Mouse (Mus musculus): ENCODE data around the gene Glb1. TPM values are rescaled to one million over a fixed set of nuclear protein-coding genes. Genes with fewer than 3 reads are reported as not detected.

The Glb1 gene
- polyA plus RNA-seq, 1 experiment: 22.2 TPM

GRCm38 (mm10) chr9:114416646-114417517 is 16.0 kb downstream of the Glb1 start:
- no peak overlapping the region for H3K27ac ChIP-seq (ENCODE audit: insufficient read depth, low read length)
- H3K27me3 ChIP-seq (ENCODE audit: control insufficient read depth, insufficient read depth, low read length): no peaks in the 10 kb centered on the region
- DNase-seq: no peak
- TF ChIP-seq CTCF (IDR thresholded peaks at IDR 0.05; ENCODE audit: borderline replicate concordance, insufficient read depth, low read depth, low read length): no peak
- TF ChIP-seq POLR2A (IDR thresholded peaks at IDR 0.05; ENCODE audit: borderline replicate concordance, insufficient read depth, low read length): no peak
- no peak overlapping the region for H3K4me3 ChIP-seq (replicated peaks; ENCODE audit: insufficient read depth, low read depth, low read length)
- WGBS: 91% methylated on average over 21 of the region's 21 CpGs
- no peaks in the 10 kb centered on the region for H3K4me1 ChIP-seq (ENCODE audit: control insufficient read depth, insufficient read depth, low read length)

DNA sequence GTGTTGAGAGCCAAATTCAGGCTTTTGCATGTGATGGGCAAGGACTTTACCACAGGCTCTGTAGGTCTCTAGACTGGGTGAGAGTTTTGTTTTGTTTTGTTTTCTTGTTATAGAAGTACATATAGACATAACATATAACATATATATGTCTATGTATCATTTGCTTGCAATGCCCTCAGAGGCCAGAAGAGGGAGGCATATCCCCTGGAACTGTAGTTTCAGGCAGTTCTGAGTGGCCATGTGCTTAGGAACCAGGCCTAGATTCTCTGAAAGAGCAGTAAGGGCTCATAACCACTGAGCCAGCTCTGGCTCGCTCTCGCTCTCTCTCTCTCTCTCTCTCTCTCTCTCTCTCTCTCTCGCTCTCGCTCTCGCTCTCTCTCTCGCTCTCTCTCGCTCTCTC is 17.3 kb downstream of the Glb1 start:
- Histone ChIP-seq H3K4me3 (replicated peaks; ENCODE audit: insufficient read depth, low read depth, low read length) (no peak overlapping the region), H3K27me3 (ENCODE audit: control insufficient read depth, insufficient read depth, low read length) (no peaks in the 10 kb centered on the region), H3K4me1 (ENCODE audit: control insufficient read depth, insufficient read depth, low read length) (no peaks in the 10 kb centered on the region), H3K27ac (ENCODE audit: insufficient read depth, low read length) (no peak overlapping the region)
- no peak for DNase-seq
- WGBS: 81% methylated on average over 7 of the region's 7 CpGs
- no peak for TF ChIP-seq POLR2A (IDR thresholded peaks at IDR 0.05; ENCODE audit: borderline replicate concordance, insufficient read depth, low read length)
- peak; percentile 35; the same call in 1 of the 2 replicates for TF ChIP-seq CTCF (IDR thresholded peaks at IDR 0.05; ENCODE audit: borderline replicate concordance, insufficient read depth, low read depth, low read length)

GRCm38 (mm10) chr9:114420443-114420842 is 19.6 kb downstream of the Glb1 start:
- no peaks in the 10 kb centered on the region for H3K27me3 ChIP-seq (ENCODE audit: control insufficient read depth, insufficient read depth, low read length)
- WGBS: 87% methylated on average over 8 of the region's 8 CpGs
- DNase-seq: no peak
- no peak overlapping the region for H3K27ac ChIP-seq (ENCODE audit: insufficient read depth, low read length)
- H3K4me1 ChIP-seq (ENCODE audit: control insufficient read depth, insufficient read depth, low read length): no peaks in the 10 kb centered on the region
- no peak overlapping the region for H3K4me3 ChIP-seq (replicated peaks; ENCODE audit: insufficient read depth, low read depth, low read length)
- TF ChIP-seq POLR2A (IDR thresholded peaks at IDR 0.05; ENCODE audit: borderline replicate concordance, insufficient read depth, low read length): no peak
- no peak for TF ChIP-seq CTCF (IDR thresholded peaks at IDR 0.05; ENCODE audit: borderline replicate concordance, insufficient read depth, low read depth, low read length)

DNA sequence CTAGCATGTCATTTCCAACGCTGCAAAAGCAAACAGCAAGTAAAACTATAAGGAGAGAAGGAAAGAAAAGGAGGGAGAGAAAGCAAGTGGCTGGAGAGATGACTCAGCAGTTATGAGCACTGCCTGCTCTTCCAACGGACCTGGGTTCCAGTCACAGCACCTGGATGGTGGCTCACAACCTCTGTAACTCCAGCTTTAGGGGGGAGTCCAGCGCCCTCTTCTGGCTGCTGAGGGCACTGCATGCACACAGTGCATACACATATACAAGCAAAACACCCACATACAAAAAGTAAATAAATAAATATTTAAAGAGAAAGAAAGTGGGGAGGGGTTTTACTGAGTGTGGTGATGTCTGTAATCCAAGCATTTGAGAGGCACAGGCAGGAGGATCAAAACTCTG is 20.2 kb downstream of the Glb1 start:
- Histone ChIP-seq H3K27ac (ENCODE audit: insufficient read depth, low read length) (no peak overlapping the region), H3K4me1 (ENCODE audit: control insufficient read depth, insufficient read depth, low read length) (no peaks in the 10 kb centered on the region), H3K27me3 (ENCODE audit: control insufficient read depth, insufficient read depth, low read length) (no peaks in the 10 kb centered on the region), H3K4me3 (replicated peaks; ENCODE audit: insufficient read depth, low read depth, low read length) (no peak overlapping the region)
- no peak for DNase-seq
- WGBS: 77% methylated on average over 3 of the region's 3 CpGs
- no peak for TF ChIP-seq POLR2A (IDR thresholded peaks at IDR 0.05; ENCODE audit: borderline replicate concordance, insufficient read depth, low read length)
- TF ChIP-seq CTCF (IDR thresholded peaks at IDR 0.05; ENCODE audit: borderline replicate concordance, insufficient read depth, low read depth, low read length): peak; percentile 23; the same call in 1 of the 2 replicates

GRCm38 (mm10) chr9:114421797-114422196 is 20.9 kb downstream of the Glb1 start:
- H3K27me3 ChIP-seq (ENCODE audit: control insufficient read depth, insufficient read depth, low read length): no peaks in the 10 kb centered on the region
- no peak for DNase-seq
- 92% methylated on average over 7 of the region's 7 CpGs for WGBS
- no peaks in the 10 kb centered on the region for H3K4me1 ChIP-seq (ENCODE audit: control insufficient read depth, insufficient read depth, low read length)
- no peak overlapping the region for H3K4me3 ChIP-seq (replicated peaks; ENCODE audit: insufficient read depth, low read depth, low read length)
- H3K27ac ChIP-seq (ENCODE audit: insufficient read depth, low read length): no peak overlapping the region
- TF ChIP-seq CTCF (IDR thresholded peaks at IDR 0.05; ENCODE audit: borderline replicate concordance, insufficient read depth, low read depth, low read length): no peak
- no peak for TF ChIP-seq POLR2A (IDR thresholded peaks at IDR 0.05; ENCODE audit: borderline replicate concordance, insufficient read depth, low read length)

DNA sequence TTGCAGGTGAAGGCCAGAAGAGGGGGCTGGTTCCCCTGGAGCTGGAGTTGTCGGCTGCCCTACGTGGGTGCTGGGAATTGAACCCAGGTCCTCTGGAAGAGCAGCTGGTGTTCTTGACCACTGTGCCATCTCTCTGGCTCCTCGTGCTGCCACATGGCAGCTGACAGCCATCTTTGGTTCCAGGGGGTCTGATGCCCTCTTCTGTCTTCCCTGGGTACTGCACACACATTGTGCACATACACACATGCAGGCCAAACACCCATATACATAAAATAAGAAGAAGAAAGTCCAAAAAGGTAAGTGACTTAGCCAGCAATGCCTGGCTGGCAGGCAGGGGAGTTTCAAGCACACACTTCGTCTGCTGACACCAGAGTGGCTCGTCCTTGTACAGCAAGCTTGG is 24.7 kb downstream of the Glb1 start:
- Histone ChIP-seq H3K27me3 (ENCODE audit: control insufficient read depth, insufficient read depth, low read length) (no peaks in the 10 kb centered on the region), H3K27ac (ENCODE audit: insufficient read depth, low read length) (no peak overlapping the region), H3K4me3 (replicated peaks; ENCODE audit: insufficient read depth, low read depth, low read length) (no peak overlapping the region), H3K4me1 (ENCODE audit: control insufficient read depth, insufficient read depth, low read length) (no peaks in the 10 kb centered on the region)
- no peak for DNase-seq
- WGBS: 96% methylated on average over 5 of the region's 5 CpGs
- TF ChIP-seq CTCF (IDR thresholded peaks at IDR 0.05; ENCODE audit: borderline replicate concordance, insufficient read depth, low read depth, low read length) (no peak), POLR2A (IDR thresholded peaks at IDR 0.05; ENCODE audit: borderline replicate concordance, insufficient read depth, low read length) (no peak)

GRCm38 (mm10) chr9:114426201-114426600 is 25.3 kb downstream of the Glb1 start:
- WGBS: 96% methylated on average over 5 of the region's 5 CpGs
- Histone ChIP-seq H3K4me3 (replicated peaks; ENCODE audit: insufficient read depth, low read depth, low read length) (no peak overlapping the region), H3K27me3 (ENCODE audit: control insufficient read depth, insufficient read depth, low read length) (no peaks in the 10 kb centered on the region), H3K27ac (ENCODE audit: insufficient read depth, low read length) (no peak overlapping the region), H3K4me1 (ENCODE audit: control insufficient read depth, insufficient read depth, low read length) (no peaks in the 10 kb centered on the region)
- TF ChIP-seq POLR2A (IDR thresholded peaks at IDR 0.05; ENCODE audit: borderline replicate concordance, insufficient read depth, low read length): no peak
- peak; percentile 11; the same call in 1 of the 2 replicates for TF ChIP-seq CTCF (IDR thresholded peaks at IDR 0.05; ENCODE audit: borderline replicate concordance, insufficient read depth, low read depth, low read length)
- DNase-seq: no peak

GRCm38 (mm10) chr9:114427425-114427824 is 26.5 kb downstream of the Glb1 start:
- no peak overlapping the region for H3K4me3 ChIP-seq (replicated peaks; ENCODE audit: insufficient read depth, low read depth, low read length)
- no peak overlapping the region for H3K27ac ChIP-seq (ENCODE audit: insufficient read depth, low read length)
- no peak for TF ChIP-seq POLR2A (IDR thresholded peaks at IDR 0.05; ENCODE audit: borderline replicate concordance, insufficient read depth, low read length)
- no peak for TF ChIP-seq CTCF (IDR thresholded peaks at IDR 0.05; ENCODE audit: borderline replicate concordance, insufficient read depth, low read depth, low read length)
- DNase-seq: no peak
- H3K4me1 ChIP-seq (ENCODE audit: control insufficient read depth, insufficient read depth, low read length): no peaks in the 10 kb centered on the region
- no peaks in the 10 kb centered on the region for H3K27me3 ChIP-seq (ENCODE audit: control insufficient read depth, insufficient read depth, low read length)
- WGBS: 91% methylated on average over 8 of the region's 8 CpGs
